Mouse (Mus musculus) small intestine, adult 2 months (tissue): ENCODE results near the gene Eno1.

Source experiments
- CTCF ChIP-seq: fragments of 200-500 bp; IDR thresholded peaks from 2 replicates; pipeline ENCODE4 v1.5.1; 2012; ENCODE audit warnings: low read depth, mild to moderate bottlenecking, control low read depth, inconsistent platforms, low read length, moderate library complexity, mixed read lengths; ENCODE audit not compliant: insufficient replicate concordance, insufficient read length; ENCODE audit errors: extremely low read depth
- POLR2A ChIP-seq: fragments of 200-500 bp; IDR thresholded peaks from 2 replicates; pipeline ENCODE4 v1.6.1; 2012; ENCODE audit warnings: low read depth, mild to moderate bottlenecking, control low read depth, inconsistent platforms, low read length, moderate library complexity

GRCm38 (mm10) chr4:150204877-150205276, 31.6 kb upstream of the Eno1 start:
- no peak for TF ChIP-seq CTCF
- TF ChIP-seq POLR2A, result no peak
